Comparison of ENCODE assay signal across 28 mouse cellular contexts in the genomic region with DNA sequence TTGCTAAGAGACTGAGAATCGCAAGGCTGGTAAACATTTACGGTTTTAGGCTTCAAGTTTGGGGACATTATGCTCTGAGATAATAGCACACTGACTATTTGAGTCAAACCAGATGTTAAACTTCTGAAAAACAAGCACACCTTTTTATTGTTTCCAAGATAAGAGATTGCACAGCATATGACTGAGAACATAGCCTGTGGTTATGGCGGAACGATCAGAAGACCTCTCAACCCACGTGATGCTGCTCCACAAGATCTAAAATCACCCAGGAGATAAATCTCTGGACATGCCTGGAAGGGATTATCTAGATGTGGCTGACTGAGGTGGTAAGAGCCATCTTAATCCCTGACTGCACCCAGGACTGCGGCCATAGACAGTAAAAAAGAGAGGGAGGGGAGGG. TPM values are rescaled to one million over a fixed set of nuclear protein-coding genes. Genes with fewer than 3 reads are reported as not detected.
DNase-seq lines count a peak whose midpoint lies in the region; ATAC-seq lines count a peak whose summit lies in the region.
"Had no signal": no experiment of that assay in that cellular context is flagged by ENCODE, and none has a peak within 500 bp of the region (broad histone marks: within the 10 kb centered on the region; RNA-seq: fewer than 3 reads in every experiment).

No protein-coding gene starts in this region.

- H3K9me3 ChIP-seq in intestine, embryonic 16.5 days (ENCODE audit: control insufficient read depth, low read length): no peaks in the 10 kb centered on the region
- H3K9me3 ChIP-seq in midbrain, embryonic 11.5 days (ENCODE audit: control insufficient read depth, low read length): no peaks in the 10 kb centered on the region
- H3K9me3 ChIP-seq: embryonic facial prominence, embryonic 12.5 days; embryonic facial prominence, embryonic 15.5 days; heart, embryonic 12.5 days; heart, embryonic 15.5 days had no signal

- H3K4me2 ChIP-seq in intestine, embryonic 16.5 days (ENCODE audit: low read depth, low read length): no peak overlapping the region
- H3K4me2 ChIP-seq in midbrain, embryonic 11.5 days: no peak overlapping the region
- H3K4me2 ChIP-seq: embryonic facial prominence, embryonic 12.5 days; embryonic facial prominence, embryonic 15.5 days; heart, embryonic 12.5 days; heart, embryonic 15.5 days; hindbrain, embryonic 14.5 days had no signal

- H3K4me3 ChIP-seq in intestine, embryonic 16.5 days (ENCODE audit: low read length): no peak overlapping the region
- no peak overlapping the region for H3K4me3 ChIP-seq in midbrain, embryonic 11.5 days (ENCODE audit: low read depth, low read length)
- H3K4me3 ChIP-seq: embryonic facial prominence, embryonic 12.5 days; embryonic facial prominence, embryonic 15.5 days; gastrocnemius, adult 2 months; heart, embryonic 12.5 days; heart, embryonic 15.5 days had no signal

- H3K9ac ChIP-seq in intestine, embryonic 16.5 days (ENCODE audit: low read depth, low read length): no peak overlapping the region
- no peak overlapping the region for H3K9ac ChIP-seq in midbrain, embryonic 11.5 days (ENCODE audit: low read length)
- H3K9ac ChIP-seq: embryonic facial prominence, embryonic 12.5 days; embryonic facial prominence, embryonic 15.5 days; forebrain, postnatal 0 days; heart, embryonic 12.5 days; heart, embryonic 15.5 days; hindbrain, embryonic 14.5 days had no signal

- 55% methylated on average over 6 of the region's 6 CpGs for WGBS in intestine, embryonic 16.5 days
- 68% methylated on average over 6 of the region's 6 CpGs for WGBS in midbrain, embryonic 11.5 days

- DNase-seq in CD4-positive, CD25-positive, alpha-beta regulatory T cell, adult 2 months (ENCODE audit: low read depth, low spot score): peak; percentile 25
- DNase-seq in retina, postnatal 1 day: peak; percentile 38
- no peak for DNase-seq in retina, embryonic 14.5 days (ENCODE audit: low spot score)
- DNase-seq in midbrain, embryonic 11.5 days (ENCODE audit: low spot score, missing footprints): no peak
- DNase-seq in layer of hippocampus, adult 9-11 months: no peak
- no peak for DNase-seq in thymus, postnatal 4 days
- DNase-seq: adrenal gland, adult 2 months; adrenal gland, postnatal 14 days; cerebellum, adult 11 months; cerebellum, adult 2 months; cerebellum, adult 9-11 months; cerebellum, postnatal 25 days; forebrain, postnatal 0 days; gastrocnemius, adult 2 months; gastrocnemius, postnatal 14 days; heart, adult 18-20 months; heart, postnatal 10 days; heart, postnatal 4 days had no signal

- H3K27me3 ChIP-seq in intestine, embryonic 16.5 days (replicated peaks; ENCODE audit: control insufficient read depth, insufficient read depth, low read length): no peaks in the 10 kb centered on the region
- no peaks in the 10 kb centered on the region for H3K27me3 ChIP-seq in midbrain, embryonic 11.5 days (ENCODE audit: control insufficient read depth, insufficient read depth, low read length)
- H3K27me3 ChIP-seq: embryonic facial prominence, embryonic 12.5 days; embryonic facial prominence, embryonic 15.5 days; heart, embryonic 12.5 days; heart, embryonic 15.5 days had no signal

- no peaks in the 10 kb centered on the region for H3K36me3 ChIP-seq in intestine, embryonic 16.5 days (ENCODE audit: control insufficient read depth, insufficient read depth, low read length)
- no peaks in the 10 kb centered on the region for H3K36me3 ChIP-seq in midbrain, embryonic 11.5 days (ENCODE audit: control insufficient read depth, insufficient read depth, low read length)
- H3K36me3 ChIP-seq: embryonic facial prominence, embryonic 12.5 days; embryonic facial prominence, embryonic 15.5 days; heart, embryonic 12.5 days; heart, embryonic 15.5 days had no signal

- H3K4me1 ChIP-seq in intestine, embryonic 16.5 days (ENCODE audit: control insufficient read depth, insufficient read depth, low read length): no peaks in the 10 kb centered on the region
- H3K4me1 ChIP-seq in midbrain, embryonic 11.5 days (ENCODE audit: control insufficient read depth, insufficient read depth, low read length): no peaks in the 10 kb centered on the region
- H3K4me1 ChIP-seq: embryonic facial prominence, embryonic 12.5 days; embryonic facial prominence, embryonic 15.5 days; heart, embryonic 15.5 days had no signal

- no peak overlapping the region for H3K27ac ChIP-seq in intestine, embryonic 16.5 days (ENCODE audit: low read length)
- H3K27ac ChIP-seq in midbrain, embryonic 11.5 days (ENCODE audit: low read depth, low read length): no peak overlapping the region
- H3K27ac ChIP-seq: embryonic facial prominence, embryonic 12.5 days; embryonic facial prominence, embryonic 15.5 days; gastrocnemius, adult 2 months; heart, embryonic 15.5 days; hindbrain, embryonic 14.5 days had no signal

- ATAC-seq in CD4-positive, CD25-positive, alpha-beta regulatory T cell, adult 4 months: no peak
- peak; percentile 64 for ATAC-seq in intestine, embryonic 16.5 days
- no peak for ATAC-seq in midbrain, embryonic 11.5 days (ENCODE audit: low FRiP score)
- ATAC-seq: forebrain, embryonic 14.5 days; forebrain, postnatal 0 days had no signal

RNA-seq across cellular contexts. Expression of gene Slc22a5, which starts 5.5 kb away (rescaled TPM):
- polyA plus RNA-seq in CD4-positive, CD25-positive, alpha-beta regulatory T cell, adult 4 months (2017; shearing (Covaris generic)): 10 to 100 TPM; 25.9 to 29.3 TPM
- 13.7 and 18.1 TPM in 2 replicates for polyA plus RNA-seq in intestine, embryonic 16.5 days (2015; fragmentation: Nextera tagmentation; extraction: Ambion mirVana)
- polyA plus RNA-seq in midbrain, embryonic 11.5 days (2014; fragmentation: Nextera tagmentation; extraction: Ambion mirVana): 7.9 and 8.1 TPM in 2 replicates

RNA-seq across cellular contexts. Expression of gene Gm12216, which starts 37.9 kb away (rescaled TPM):
- 10 to 100 TPM; 31.5 to 32.1 TPM for polyA plus RNA-seq in CD4-positive, CD25-positive, alpha-beta regulatory T cell, adult 4 months (2017; shearing (Covaris generic))
- polyA plus RNA-seq in intestine, embryonic 16.5 days (2015; fragmentation: Nextera tagmentation; extraction: Ambion mirVana): 1.7 and 2.4 TPM in 2 replicates
- polyA plus RNA-seq in midbrain, embryonic 11.5 days (2014; fragmentation: Nextera tagmentation; extraction: Ambion mirVana): 0.25 TPM in 1 of 2 replicates, not detected in the other
- polyA plus RNA-seq: forebrain, embryonic 11.5 days; forebrain, embryonic 14.5 days; hindbrain, embryonic 11.5 days; hindbrain, embryonic 14.5 days had no signal

Comparison
In these comparisons a context has a peak if more than half of its experiments do, and no peak if none do; other contexts are left out.
1. DNase-seq: peak in CD4-positive, CD25-positive, alpha-beta regulatory T cell, adult 2 months (single experiment) and retina, postnatal 1 day (single experiment); none in retina, embryonic 14.5 days (single experiment), midbrain, embryonic 11.5 days (single experiment), layer of hippocampus, adult 9-11 months (single experiment) and thymus, postnatal 4 days (single experiment).